ENCODE assay signal across 19 mouse cellular contexts in the genomic region with DNA sequence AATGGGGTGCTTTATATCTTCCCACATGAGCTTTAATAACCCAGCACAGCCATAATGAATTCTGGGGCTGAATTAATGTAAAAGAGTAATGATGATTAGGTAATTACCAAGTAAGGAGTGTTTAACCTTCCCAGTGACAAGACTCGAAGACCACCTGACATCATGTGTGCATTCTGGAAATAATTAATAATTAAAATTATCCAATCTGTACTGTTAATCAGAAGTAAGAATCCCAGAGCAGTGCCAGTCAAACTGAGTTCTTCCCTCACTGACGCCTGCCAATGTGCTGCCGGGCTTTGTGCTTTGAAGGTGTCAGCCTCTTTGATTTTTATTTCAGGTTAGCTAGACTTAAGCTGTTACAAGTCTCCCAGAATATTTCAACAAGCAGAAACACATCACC.
"Had no signal": no experiment of that assay in that cellular context is flagged by ENCODE, and none has a peak within 500 bp of the region (broad histone marks: within the 10 kb centered on the region; RNA-seq: fewer than 3 reads in every experiment).

No protein-coding gene starts in this region.

- ATAC-seq: liver, postnatal 0 days; lung, postnatal 0 days had no signal

- H3K27me3 ChIP-seq: limb, embryonic 12.5 days; limb, embryonic 15.5 days; midbrain, embryonic 12.5 days; neural tube, embryonic 12.5 days; stomach, embryonic 15.5 days had no signal

- H3K27ac ChIP-seq: kidney, postnatal 0 days; left cerebral cortex, adult 2 months; limb, embryonic 12.5 days; limb, embryonic 15.5 days; liver, embryonic 14.5 days; macrophage; midbrain, embryonic 12.5 days; neural tube, embryonic 12.5 days; stomach, embryonic 15.5 days had no signal

- DNase-seq: kidney, postnatal 25 days; layer of hippocampus, postnatal 36 days; liver, postnatal 0 days; lung, embryonic 14.5 days; retina, postnatal 1 day; right cerebral cortex, postnatal 25 days; spleen, adult 18-20 months; thymus, postnatal 36 days had no signal

- H3K9ac ChIP-seq: limb, embryonic 12.5 days; limb, embryonic 15.5 days; liver, embryonic 14.5 days; liver, postnatal 0 days; lung, embryonic 14.5 days; midbrain, embryonic 12.5 days; neural tube, embryonic 12.5 days; stomach, embryonic 15.5 days had no signal

- H3K9me3 ChIP-seq: limb, embryonic 12.5 days; limb, embryonic 15.5 days; midbrain, embryonic 12.5 days; neural tube, embryonic 12.5 days; stomach, embryonic 15.5 days had no signal

- H3K4me2 ChIP-seq: limb, embryonic 12.5 days; limb, embryonic 15.5 days; liver, embryonic 11.5 days; lung, embryonic 14.5 days; midbrain, embryonic 12.5 days; neural tube, embryonic 12.5 days; stomach, embryonic 15.5 days had no signal

- H3K4me3 ChIP-seq: left cerebral cortex, adult 2 months; limb, embryonic 12.5 days; limb, embryonic 15.5 days; midbrain, embryonic 12.5 days; neural tube, embryonic 12.5 days; stomach, embryonic 15.5 days had no signal

- H3K36me3 ChIP-seq: limb, embryonic 12.5 days; limb, embryonic 15.5 days; midbrain, embryonic 12.5 days; neural tube, embryonic 12.5 days; stomach, embryonic 15.5 days had no signal

- H3K4me1 ChIP-seq: limb, embryonic 12.5 days; limb, embryonic 15.5 days; midbrain, embryonic 12.5 days; neural tube, embryonic 12.5 days; stomach, embryonic 15.5 days had no signal
